Mouse (Mus musculus) heart, embryonic 11.5 days (tissue): ENCODE data around the gene Gm17622. TPM values are rescaled to one million over a fixed set of nuclear protein-coding genes. Genes with fewer than 3 reads are reported as not detected.

ENCODE experiments used
- ATAC-seq: fragments of 200-750 bp; cut with Nextera tagmentation; replicated peaks from 2 replicates; pipeline ENCODE4 v1.8.0; 2017; ENCODE audit warnings: moderate library complexity; ENCODE audit not compliant: insufficient number of reproducible peaks, low FRiP score, low TSS enrichment
- H3K27ac ChIP-seq: fragments of 300-500 bp; sonication (generic); 2 replicates; pipeline ENCODE4 v1.5.1; 2014; ENCODE audit warnings: mild to moderate bottlenecking, low read depth, low read length
- H3K27me3 ChIP-seq: fragments of 300-500 bp; sonication (generic); 2 replicates; pipeline ENCODE4 v1.6.1; 2014; ENCODE audit warnings: mild to moderate bottlenecking, low read length, mixed read lengths; ENCODE audit not compliant: control insufficient read depth, insufficient read depth
- H3K36me3 ChIP-seq: fragments of 300-500 bp; sonication (generic); 2 replicates; pipeline ENCODE4 v1.6.1; 2014; ENCODE audit warnings: mild to moderate bottlenecking, low read length, moderate library complexity, mixed read lengths; ENCODE audit not compliant: control insufficient read depth, insufficient read depth
- H3K4me1 ChIP-seq: fragments of 300-500 bp; sonication (generic); 2 replicates; pipeline ENCODE4 v1.6.1; 2014; ENCODE audit warnings: low read length; ENCODE audit not compliant: control insufficient read depth, insufficient read depth
- H3K4me2 ChIP-seq: fragments of 300-500 bp; sonication (generic); 2 replicates; pipeline ENCODE4 v1.6.1; 2014; ENCODE audit warnings: mild to moderate bottlenecking, moderate library complexity
- H3K4me3 ChIP-seq: fragments of 300-500 bp; sonication (generic); 2 replicates; pipeline ENCODE4 v1.5.1; 2014; ENCODE audit warnings: low read depth, low read length
- H3K9ac ChIP-seq: fragments of 300-500 bp; sonication (generic); 2 replicates; pipeline ENCODE4 v1.6.1; 2014; ENCODE audit warnings: mild to moderate bottlenecking, low read depth, low read length, moderate library complexity
- H3K9me3 ChIP-seq: fragments of 300-500 bp; sonication (generic); replicated peaks from 2 replicates; pipeline ENCODE4 v1.6.1; 2016; ENCODE audit warnings: low read length; ENCODE audit not compliant: control insufficient read depth
- WGBS: fragments of 180-500 bp; shearing (Covaris S2); extraction: QIAGEN DNeasy Blood & Tissue Kit; methylation state at CpG from one replicate; pipeline ENCODE4 v1.1.7; 2014; ENCODE audit not compliant: insufficient replicate concordance; 5-methylcytosine and 5-hydroxymethylcytosine counted together
- polyA plus RNA-seq: library from polyadenylated mRNA; unstranded; fragments of >200 nt; fragmentation: Nextera tagmentation; extraction: Ambion mirVana; gene quantifications from 2 replicates; pipeline ENCODE4 v1.2.1, GENCODE M21; 2014

Gm17622 gene
- polyA plus RNA-seq, 1 experiment from 2014 or later: not detected

DNA sequence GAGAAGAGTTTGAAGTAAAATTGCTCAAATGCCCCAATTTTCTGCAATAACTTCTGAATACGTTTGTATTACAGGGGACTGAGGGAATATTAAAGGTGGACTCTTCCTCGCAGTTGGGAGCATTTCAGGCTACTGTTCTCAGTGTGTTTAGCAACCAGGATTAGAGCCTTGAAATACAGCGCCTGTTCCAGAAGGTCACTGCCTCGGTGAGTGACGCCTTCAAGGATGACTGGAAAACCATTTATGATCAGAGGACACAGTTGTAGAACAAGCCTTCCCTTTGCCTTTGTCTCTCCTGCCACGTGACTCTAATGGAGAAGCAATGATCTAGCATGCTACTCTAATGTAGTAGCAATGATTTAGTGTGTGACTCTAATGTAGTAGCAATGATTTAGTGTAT lies 2.6 kb upstream of the Gm17622 start:
- Histone ChIP-seq H3K27me3 (no peaks in the 10 kb centered on the region), H3K4me2 (no peak overlapping the region), H3K4me1 (no peaks in the 10 kb centered on the region), H3K27ac (no peak overlapping the region), H3K9ac (no peak overlapping the region), H3K4me3 (no peak overlapping the region), H3K9me3 (0 out of 2 replicates have a peak, but pooled peaks cover 4% of the 10 kb centered on the region), H3K36me3 (peaks cover 16% of the 10 kb centered on the region)
- WGBS: 85% methylated on average over 6 of the region's 6 CpGs
- no peak for ATAC-seq

DNA sequence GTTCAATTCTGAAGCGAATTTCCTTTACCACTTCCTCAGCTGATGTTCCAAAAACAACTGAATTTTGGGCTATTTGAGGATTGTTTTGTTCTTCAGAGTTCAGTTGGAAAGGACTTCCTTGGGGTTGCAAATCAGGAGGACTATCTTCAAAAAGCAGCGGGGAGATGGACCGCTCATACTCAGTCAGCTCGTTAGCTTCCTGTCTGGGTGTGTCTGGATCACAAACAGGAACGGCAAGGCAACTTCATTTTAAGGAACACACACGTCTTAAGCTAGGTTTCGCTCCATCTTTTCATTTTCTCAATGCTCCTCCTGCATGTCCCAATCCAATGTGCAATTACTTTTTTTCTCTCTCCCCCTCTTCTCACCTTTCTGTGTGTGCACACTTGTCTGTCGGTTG lies 6.1 kb downstream of the Gm17622 start:
- H3K4me3 ChIP-seq: no peak overlapping the region
- no peak overlapping the region for H3K4me2 ChIP-seq
- 75% methylated on average over 8 of the region's 8 CpGs for WGBS
- peaks cover 3% of the 10 kb centered on the region; the same call in 1 of the 2 replicates for H3K36me3 ChIP-seq
- no peak overlapping the region for H3K9ac ChIP-seq
- no peak overlapping the region for H3K27ac ChIP-seq
- H3K9me3 ChIP-seq: no peaks in the 10 kb centered on the region
- no peak for ATAC-seq
- H3K27me3 ChIP-seq: no peaks in the 10 kb centered on the region
- no peaks in the 10 kb centered on the region for H3K4me1 ChIP-seq

DNA sequence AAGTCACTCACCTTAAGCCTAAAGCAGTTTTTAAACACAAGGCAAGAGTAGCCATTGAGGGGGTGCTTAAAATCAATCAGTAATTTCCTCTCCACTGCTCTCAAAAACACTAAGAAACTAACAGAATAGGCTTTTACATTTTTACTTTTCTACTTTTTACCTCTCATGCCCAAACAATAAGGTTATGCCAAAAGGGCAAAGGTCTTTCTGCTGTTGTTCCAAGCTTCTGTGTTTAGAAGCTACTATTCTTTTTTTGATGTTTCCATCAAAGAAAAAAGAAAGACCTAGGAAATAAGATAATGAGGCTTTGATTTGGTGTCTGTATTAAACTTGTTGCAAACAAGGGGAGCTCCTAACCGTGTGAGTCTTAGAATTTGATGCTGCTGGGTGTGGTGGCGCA lies 9.4 kb downstream of the Gm17622 start:
- Histone ChIP-seq H3K27ac (no peak overlapping the region), H3K4me3 (no peak overlapping the region), H3K9ac (no peak overlapping the region), H3K4me1 (no peaks in the 10 kb centered on the region), H3K27me3 (no peaks in the 10 kb centered on the region), H3K4me2 (no peak overlapping the region), H3K9me3 (no peaks in the 10 kb centered on the region), H3K36me3 (peaks cover 3% of the 10 kb centered on the region; the same call in 1 of the 2 replicates)
- ATAC-seq: no peak
- WGBS: 80% methylated on average over 2 of the region's 2 CpGs

DNA sequence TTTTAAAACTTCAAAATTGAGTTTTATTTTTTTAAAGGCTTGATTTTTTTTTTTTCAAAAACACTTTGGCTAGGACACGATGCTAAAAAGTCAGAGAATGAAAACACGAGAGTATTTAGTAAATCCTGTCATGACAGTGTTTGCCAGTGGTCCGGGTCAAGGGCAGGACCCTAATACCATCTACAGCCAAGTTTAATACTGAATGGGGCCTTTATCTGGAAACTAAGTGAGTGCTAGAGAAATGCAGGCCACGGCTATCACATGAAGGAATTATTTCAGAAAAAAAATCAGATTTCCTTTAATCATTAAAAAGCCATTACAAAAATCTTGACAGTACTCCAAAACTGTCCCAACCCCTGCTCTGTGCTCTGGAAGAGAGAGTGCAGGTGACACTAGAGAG lies 15.1 kb downstream of the Gm17622 start:
- no peaks in the 10 kb centered on the region for H3K9me3 ChIP-seq
- no peaks in the 10 kb centered on the region for H3K27me3 ChIP-seq
- no peak overlapping the region for H3K27ac ChIP-seq
- peaks cover 1% of the 10 kb centered on the region; the same call in 1 of the 2 replicates for H3K36me3 ChIP-seq
- ATAC-seq: no peak
- peaks cover 3% of the 10 kb centered on the region; the same call in 1 of the 2 replicates for H3K4me1 ChIP-seq
- H3K9ac ChIP-seq: no peak overlapping the region
- 78% methylated on average over 4 of the region's 4 CpGs for WGBS
- H3K4me3 ChIP-seq: no peak overlapping the region
- no peak overlapping the region for H3K4me2 ChIP-seq

DNA sequence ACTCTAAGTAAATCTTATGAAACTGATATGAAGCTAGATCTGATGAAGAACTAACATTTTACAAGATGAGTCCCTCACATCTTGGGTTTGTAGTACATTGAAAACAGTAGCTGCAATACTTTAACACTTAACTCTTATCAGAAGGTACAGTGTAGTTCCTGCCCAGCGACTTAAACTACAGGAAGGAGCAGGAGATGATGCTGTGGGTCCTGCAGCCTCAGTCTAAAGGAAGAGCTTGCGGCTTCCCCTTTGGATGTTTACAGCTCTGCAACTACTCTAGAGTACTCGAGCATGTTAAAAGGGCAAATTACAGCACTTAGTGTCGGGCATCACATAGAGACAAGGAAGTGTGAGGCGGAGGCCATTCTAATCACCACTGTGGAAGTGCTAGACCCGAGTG lies 15.8 kb downstream of the Gm17622 start:
- no peak for ATAC-seq
- WGBS: 60% methylated on average over 6 of the region's 6 CpGs
- H3K4me2 ChIP-seq: no peak overlapping the region
- no peaks in the 10 kb centered on the region for H3K9me3 ChIP-seq
- H3K27me3 ChIP-seq: no peaks in the 10 kb centered on the region
- no peak overlapping the region for H3K4me3 ChIP-seq
- H3K36me3 ChIP-seq: no peaks in the 10 kb centered on the region
- no peak overlapping the region for H3K27ac ChIP-seq
- no peak overlapping the region for H3K9ac ChIP-seq
- H3K4me1 ChIP-seq: peaks cover 3% of the 10 kb centered on the region; the same call in 1 of the 2 replicates

DNA sequence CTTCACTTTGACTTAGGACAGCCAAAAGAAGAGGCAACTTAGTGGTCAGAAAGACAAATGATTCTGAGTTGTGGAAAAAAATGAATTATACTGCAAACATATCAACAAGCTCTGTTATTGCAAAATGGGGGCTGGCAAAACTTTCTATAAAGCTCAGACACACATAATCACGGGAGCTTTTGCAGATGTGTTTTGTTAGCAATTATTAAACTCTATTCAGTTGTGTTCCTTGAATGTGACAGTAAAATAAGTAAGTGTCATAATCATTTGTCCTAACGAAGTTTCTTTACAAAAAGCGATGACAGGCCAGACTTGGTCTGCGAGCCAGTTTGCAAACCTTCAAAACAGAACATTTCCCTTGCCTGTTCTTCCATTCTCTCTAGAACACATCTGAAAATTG lies 17.0 kb downstream of the Gm17622 start:
- no peak for ATAC-seq
- Histone ChIP-seq H3K4me3 (no peak overlapping the region), H3K27ac (no peak overlapping the region), H3K9me3 (no peaks in the 10 kb centered on the region), H3K4me1 (peaks cover 6% of the 10 kb centered on the region; the same call in 1 of the 2 replicates), H3K36me3 (no peaks in the 10 kb centered on the region), H3K4me2 (no peak overlapping the region), H3K27me3 (no peaks in the 10 kb centered on the region), H3K9ac (no peak overlapping the region)
- 88% methylated on average over 4 of the region's 4 CpGs for WGBS

DNA sequence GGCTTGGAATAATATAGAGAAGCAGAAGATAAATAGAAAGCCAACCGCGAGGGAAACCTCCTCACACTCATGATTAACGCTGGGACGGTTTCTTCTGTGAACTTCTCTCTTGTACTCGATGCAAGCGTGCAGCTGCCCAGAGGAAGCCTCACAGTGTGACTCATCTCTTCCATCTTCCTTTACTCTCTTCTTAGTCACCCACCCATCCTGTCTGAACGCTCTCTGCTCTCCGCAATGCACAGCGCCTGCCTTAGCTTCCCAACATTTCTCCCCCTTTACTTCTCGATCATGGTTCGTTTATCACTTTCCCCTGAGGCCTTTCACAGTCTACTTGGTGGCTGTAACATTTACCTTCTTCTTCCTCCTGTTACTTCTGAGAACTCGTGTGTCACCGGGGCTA lies 20.1 kb downstream of the Gm17622 start:
- Histone ChIP-seq H3K36me3 (no peaks in the 10 kb centered on the region), H3K4me1 (peaks cover 6% of the 10 kb centered on the region; the same call in 1 of the 2 replicates), H3K9ac (no peak overlapping the region), H3K4me2 (no peak overlapping the region), H3K27me3 (no peaks in the 10 kb centered on the region), H3K4me3 (no peak overlapping the region), H3K27ac (0 out of 2 replicates have a peak overlapping the region, but pooled peaks have one; percentile 7), H3K9me3 (no peaks in the 10 kb centered on the region)
- 65% methylated on average over 13 of the region's 13 CpGs for WGBS
- ATAC-seq: no peak

DNA sequence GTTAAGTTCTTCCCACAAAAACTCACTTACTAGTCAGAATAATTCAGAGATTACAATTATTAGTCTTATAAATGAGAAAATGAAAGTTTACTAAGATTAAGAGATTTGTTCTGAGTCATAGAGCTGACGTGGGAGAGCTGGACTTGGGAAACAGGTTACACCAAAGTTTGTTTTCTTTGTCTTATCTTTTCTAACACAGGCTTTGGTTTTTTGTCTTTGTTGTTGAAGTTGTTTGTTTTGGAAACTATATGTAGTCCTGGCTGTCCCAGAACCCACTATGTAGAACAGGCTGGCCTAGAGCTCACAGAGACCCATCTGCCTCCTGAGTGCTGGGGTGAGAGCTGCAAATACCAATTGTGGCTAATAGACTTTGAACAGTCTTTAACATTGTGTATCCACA lies 20.7 kb downstream of the Gm17622 start:
- peaks cover 6% of the 10 kb centered on the region; the same call in 1 of the 2 replicates for H3K4me1 ChIP-seq
- H3K4me3 ChIP-seq: no peak overlapping the region
- no peak for ATAC-seq
- no peaks in the 10 kb centered on the region for H3K9me3 ChIP-seq
- H3K36me3 ChIP-seq: no peaks in the 10 kb centered on the region
- no peak overlapping the region for H3K9ac ChIP-seq
- H3K27ac ChIP-seq: no peak overlapping the region
- H3K4me2 ChIP-seq: no peak overlapping the region
- no peaks in the 10 kb centered on the region for H3K27me3 ChIP-seq
- WGBS: 53% methylated on average over 1 of the region's 1 CpGs

DNA sequence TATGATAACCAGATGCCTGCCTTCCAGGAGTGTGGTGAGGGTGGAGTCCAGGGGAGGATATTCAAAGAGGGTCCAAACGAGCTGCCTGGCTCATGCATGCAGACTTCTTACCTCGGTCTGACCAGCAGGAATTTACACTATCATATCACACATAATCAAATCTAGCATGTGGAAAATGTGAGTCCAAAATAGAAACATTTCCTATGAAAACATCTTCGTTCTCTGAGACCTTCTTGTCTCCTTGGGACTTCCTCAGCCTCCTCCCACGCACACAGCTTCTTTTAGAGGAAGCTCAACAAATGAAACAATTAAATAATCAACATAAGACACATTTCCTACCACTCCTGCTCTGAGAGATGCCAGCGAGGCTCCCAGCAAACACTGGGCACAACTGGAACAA lies 21.4 kb downstream of the Gm17622 start:
- WGBS: 48% methylated on average over 5 of the region's 5 CpGs
- no peak for ATAC-seq

More for the DNA sequence above, 21.4 kb downstream of the Gm17622 start:
- H3K4me1 ChIP-seq: peaks cover 6% of the 10 kb centered on the region; the same call in 1 of the 2 replicates
- H3K4me3 ChIP-seq: no peak overlapping the region
- no peak overlapping the region for H3K4me2 ChIP-seq
- no peaks in the 10 kb centered on the region for H3K36me3 ChIP-seq
- H3K27ac ChIP-seq: 0 out of 2 replicates have a peak overlapping the region, but pooled peaks have one; percentile 15
- no peaks in the 10 kb centered on the region for H3K27me3 ChIP-seq
- H3K9me3 ChIP-seq: no peaks in the 10 kb centered on the region
- H3K9ac ChIP-seq: no peak overlapping the region
